Mouse (Mus musculus) right cerebral cortex, postnatal 36 days (tissue): ENCODE measurements around the gene Antxr1.

ENCODE experiments used
- DNase-seq, 2 experiments: peaks; one replicate each; pipeline ENCODE4 v3.0.0; 2022; ENCODE audit warnings: low spot score in 2 of 2, mixed read lengths in 1 of 2

Antxr1 gene

DNA sequence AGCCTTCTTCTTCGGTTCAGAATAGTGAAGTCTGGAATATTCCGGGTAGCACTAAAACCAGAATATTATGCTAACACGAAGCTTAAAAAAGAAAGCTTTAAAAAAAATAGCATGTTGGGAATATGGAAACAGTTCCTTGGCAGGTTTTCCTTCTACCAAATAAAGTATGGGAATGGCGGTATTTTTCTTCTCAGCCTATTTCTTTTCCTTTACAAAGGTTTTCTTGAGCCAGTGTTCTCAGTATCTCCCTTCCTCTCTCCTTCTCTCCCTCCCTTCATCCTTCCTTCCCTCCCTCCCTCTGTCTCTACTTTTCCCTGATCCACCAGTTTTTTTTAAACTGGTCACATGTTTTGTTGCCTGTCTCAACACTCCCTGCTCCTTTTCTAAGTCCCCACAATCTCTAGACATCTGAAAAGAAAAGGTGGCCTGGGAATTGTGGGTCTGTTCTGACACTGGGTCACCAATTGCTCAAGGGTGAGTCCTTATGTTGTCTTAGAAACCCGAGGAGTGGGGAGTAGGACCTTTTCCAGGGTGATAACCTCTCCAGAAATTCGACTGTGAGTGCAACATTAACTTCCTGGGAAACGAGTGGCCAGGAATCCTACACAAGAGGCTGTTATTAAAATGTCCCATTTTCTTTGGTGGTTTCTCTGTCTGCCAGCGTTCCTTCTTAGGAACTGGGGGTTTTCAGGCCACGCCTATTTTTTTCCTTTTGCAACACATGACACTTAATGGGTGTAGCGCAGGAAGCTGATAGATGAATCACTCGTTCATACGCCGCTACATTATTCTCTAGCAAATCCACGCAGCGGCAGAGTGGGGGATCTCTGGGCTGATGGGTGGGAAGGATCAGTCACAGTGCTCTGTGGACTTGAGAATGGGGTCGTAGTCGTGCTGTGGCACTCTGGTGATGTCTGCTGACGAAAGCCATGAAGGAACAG, 42.4 kb downstream of the Antxr1 start:
- DNase-seq, result no peak

DNA sequence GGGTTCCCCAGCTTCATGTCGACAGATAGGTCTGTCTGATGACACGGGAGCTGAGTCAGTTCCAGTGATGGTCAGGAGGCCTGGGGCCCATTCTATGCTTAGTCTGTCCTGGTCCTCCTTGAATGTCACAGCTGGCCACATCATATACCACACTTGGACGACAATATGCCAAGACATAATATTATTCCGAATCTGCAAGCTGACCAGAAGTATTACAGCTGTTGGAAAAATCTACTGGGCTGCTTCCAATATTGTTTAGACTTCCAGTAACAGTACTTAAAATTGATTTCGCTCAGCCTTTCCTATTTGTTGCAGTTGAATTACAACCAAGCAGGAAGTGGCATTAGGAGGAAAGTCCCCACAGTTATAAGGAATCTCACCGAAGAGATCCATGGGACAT, 48.4 kb downstream of the Antxr1 start:
- no peak for DNase-seq

DNA sequence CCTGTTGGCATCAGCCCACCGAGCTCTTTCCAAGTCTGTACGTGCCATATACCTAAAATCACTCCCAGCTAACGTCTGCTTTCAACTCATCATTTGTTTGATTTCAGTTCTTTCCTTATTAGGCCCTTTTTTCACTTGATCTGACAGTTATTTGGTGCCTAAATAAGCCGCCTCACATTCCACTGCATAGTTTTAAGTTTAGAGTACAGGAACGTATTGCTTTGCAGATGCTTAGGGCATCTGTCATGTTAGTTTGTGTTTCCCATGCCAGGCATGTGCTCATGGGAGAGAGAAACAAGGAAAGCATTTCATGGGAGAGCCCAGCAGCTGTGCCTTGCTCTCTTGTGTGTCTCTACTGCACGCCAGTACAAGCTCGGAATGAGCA, 50.3 kb downstream of the Antxr1 start:
- DNase-seq, result no peak

DNA sequence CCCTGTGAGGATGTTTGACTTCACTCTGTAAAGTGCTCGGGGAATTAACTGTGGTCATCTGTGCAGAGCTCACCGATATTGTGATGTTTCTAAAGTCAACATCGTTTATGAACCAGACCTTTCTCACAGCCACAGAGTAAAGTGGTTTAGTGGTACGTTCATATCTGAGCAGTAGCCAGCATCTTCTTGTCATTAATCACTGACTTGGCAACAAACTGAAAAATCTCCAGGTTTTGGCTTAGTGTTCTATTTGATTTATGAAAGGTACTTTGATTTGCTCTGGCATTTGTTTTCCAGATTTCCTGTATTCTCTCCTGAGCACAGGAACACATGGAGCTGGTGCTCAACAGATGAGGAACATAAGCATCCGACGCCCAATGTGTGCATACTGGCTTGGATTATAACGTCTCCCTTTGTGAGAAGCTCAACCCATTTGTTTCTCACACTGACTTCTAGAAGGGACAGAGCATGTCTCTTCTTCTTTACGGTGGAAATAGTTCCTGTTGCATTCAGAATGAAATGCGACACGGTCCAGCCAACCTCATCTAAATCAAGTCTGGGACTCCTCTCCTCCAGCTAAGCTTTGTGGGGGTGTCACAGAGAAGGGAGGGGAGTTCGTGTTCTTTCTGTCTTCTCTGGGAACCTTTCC, 50.8 kb downstream of the Antxr1 start:
- DNase-seq, result no peak

DNA sequence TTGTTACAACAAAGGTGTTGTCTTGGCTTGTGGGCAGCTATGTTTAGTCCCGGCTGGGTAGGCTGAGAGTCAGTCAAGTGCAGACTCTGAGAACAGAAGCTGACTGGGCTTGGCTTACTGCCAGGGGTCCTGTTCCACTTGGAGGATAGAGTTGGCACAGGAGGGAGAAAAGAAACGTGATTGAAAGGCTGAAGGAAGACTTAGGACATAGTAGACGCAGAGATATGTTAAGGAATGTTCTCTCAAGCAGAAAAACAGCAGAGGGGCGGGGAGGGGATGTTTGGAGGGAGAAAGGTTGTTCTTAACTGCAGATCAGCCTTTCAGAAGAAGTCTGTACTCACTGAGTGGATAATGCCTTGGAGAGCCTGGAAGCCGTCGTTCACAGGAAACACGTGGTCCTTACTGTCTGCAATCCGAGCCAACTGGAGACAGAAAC, 53.3 kb downstream of the Antxr1 start:
- DNase-seq, result no peak

DNA sequence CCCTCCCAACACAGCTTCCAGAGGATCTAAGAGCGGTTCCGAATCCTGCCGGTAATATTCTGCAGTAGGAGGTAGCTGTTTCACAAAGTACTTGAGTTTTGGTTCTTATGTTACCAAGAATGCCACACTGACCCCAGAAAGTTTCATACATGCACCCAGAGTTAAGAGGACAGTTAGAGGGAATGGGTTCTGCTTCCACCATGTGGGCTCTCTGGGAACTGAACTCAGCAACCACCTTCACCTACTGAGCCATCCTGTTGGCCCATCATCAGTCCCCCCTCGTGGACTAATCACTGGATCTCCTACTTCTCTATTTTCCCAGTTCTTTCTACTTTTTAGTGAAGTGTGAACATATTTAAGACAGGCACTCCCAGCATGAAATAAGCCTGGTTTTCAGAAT, 53.9 kb downstream of the Antxr1 start:
- DNase-seq, result no peak

DNA sequence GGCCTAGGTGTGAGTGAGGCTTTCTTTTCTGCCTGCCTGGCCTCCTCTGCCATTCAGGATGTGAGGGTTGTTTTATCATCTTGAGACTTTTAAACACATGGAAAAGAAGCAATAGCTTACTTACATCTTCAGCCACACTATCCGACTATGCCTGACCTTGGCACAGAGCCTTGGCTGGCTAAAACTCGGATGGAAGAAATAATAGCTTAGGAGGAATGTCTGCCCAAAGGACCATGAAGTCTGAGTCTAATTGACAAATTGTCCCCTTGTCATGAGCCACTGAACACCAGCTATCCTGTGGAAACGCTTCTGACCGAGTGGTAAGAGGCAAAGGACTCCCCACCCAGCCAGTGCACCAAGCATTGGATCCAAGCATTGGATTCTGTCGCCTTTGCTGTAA, 57.5 kb downstream of the Antxr1 start:
- DNase-seq, result no peak

DNA sequence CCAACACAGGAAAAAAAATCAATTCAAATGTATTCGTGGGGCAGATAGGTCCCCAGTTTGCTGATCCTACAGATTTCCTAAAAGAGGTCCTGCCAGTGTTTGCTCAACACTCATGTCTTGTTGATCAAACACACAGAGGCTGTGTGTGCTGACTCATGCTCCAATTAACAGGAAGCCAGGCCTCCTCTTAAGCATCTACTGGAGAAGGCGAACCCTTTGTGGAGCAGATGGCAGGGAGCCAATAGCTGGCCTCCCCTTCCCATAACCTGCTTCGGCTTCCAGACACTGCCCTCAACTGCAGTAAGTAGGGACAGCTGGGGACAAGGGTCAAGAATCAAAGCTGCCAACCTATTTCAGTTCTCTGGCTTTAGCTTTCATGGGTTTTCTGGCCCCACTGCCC, 58.1 kb downstream of the Antxr1 start:
- DNase-seq, result no peak

DNA sequence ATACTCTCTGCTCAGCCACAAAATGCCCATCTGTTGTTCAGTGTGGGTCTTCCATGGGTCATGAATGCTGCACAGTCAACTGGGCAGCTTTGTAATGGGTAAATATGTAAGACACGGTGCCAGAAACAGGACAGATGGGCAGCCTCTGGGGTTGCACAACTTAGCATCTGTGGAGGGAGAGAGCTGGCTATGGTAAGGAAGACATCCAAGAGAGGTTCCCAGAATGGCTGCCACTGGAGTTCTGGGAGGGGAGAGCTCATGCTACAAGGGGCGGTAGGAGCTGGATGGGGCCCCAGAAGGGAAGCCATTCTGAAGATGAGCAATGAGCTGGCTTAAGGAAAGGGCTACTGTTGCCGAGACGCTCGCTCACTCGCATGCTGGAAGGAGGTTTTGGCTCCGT, 58.7 kb downstream of the Antxr1 start:
- DNase-seq, result no peak

DNA sequence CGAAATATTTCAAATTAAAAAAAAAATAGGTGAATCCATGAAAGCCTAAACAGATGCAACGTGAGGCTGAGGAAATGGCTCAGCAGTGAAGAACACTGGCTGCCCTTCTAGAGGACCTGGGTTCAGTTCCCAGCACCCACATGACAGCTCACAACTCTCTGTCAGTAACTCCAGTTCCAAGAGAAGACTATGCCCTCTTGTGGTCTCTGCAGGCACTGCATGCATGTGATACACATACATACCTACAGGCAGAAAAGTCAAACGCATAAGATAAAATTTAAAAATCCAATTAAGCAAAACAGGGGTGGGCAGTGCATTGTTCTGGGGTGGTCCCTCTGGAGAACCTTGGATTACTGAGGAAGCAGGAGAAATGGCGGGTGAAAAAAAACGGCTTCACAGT, 60.8 kb downstream of the Antxr1 start:
- no peak for DNase-seq

DNA sequence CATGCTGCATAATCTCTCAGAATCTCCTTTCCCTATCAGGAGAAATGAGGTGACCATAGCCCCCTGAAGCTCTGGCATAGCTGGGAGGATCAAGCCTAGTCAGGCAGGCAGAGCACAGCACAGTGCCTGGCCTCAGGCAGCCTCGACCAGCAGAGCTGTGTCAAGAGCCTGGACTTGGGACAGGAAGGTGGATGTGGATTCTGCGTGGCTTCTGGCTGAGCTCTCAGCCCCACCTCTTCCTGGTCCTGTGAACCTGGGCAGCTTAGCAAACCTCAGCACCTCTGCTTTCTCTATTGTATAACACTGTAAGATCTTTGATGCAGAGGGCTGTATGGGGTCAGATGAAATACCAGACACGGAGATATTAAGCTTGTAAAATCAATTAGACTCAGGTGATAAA, 61.8 kb downstream of the Antxr1 start:
- DNase-seq, result no peak

DNA sequence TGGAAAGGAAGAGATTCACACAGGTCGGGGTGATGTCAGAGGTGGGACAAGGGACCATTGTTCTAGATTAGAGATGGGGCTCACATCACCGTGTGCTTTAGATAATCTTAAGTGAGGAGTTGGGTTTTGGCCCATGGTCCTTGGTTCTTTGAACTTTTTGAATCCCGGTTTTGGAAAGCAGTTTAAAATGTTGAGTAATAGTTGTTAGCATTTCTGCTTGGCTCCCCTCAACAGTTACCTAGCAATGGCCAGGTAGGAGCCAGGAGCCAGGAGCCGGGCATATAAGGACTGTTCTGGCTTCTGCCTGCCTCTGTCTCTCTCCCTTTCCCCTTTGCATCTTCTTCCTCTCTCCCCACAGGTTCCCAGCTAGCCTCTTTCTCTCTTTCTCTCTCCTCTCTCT, 62.5 kb downstream of the Antxr1 start:
- DNase-seq, result no peak

DNA sequence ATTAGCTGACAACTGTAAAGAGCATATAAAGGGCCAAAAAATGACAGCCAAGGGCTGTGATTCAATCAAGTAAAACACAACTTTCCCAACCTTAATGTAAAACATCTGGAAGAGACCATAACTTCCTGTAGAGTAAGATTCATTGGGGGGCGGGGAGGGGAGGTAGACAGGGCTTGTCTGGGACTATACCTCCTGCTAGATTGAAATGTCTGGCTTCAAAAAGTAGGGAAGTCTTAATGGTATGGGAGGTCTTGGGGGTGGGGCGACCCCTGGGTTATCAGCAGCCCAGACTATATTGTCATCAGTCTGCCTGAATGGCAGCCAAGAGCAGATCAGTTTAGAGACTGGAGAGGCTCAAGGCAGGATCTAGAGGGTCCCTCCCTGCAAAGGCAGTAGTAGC, 63.4 kb downstream of the Antxr1 start:
- no peak for DNase-seq

DNA sequence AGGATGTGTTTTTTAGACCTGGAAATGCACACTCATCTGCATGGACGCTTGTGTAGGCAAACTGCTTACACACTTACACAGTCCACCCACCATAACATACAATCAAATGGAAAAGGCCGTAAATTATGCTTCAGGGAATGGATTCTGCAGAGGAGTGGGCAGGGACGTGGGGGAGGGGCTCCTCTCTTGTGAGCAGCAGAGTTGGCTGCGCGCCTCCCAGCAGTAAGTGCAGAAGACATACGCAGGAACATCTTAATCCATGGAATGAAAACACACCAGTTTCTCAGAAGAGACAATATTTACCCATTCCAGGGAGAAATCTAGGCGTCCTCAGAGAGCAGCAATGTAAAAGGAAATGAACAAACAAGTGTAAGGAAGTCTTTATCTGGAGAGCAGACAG, 65.2 kb downstream of the Antxr1 start:
- peak; percentile 59 to 66 for DNase-seq

DNA sequence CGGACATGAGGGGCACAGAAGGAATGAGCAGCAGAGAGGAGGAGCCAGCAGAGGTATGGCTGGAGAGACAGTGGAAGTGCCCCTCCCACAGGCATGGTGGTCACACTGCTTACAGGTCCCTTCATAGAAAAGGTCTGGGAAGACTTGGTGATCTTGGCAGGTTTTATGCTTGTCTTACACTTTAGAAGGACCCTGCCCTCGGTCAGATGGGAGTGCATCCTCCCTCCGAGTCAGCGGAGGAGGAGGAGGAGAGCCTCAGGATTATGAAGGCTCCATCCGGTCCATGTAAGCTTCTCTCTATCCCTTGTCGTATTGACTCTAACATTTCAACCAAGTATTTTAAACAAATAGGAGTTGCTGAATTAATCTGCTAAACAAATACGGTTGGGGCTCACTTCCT, 65.7 kb downstream of the Antxr1 start:
- no peak for DNase-seq

DNA sequence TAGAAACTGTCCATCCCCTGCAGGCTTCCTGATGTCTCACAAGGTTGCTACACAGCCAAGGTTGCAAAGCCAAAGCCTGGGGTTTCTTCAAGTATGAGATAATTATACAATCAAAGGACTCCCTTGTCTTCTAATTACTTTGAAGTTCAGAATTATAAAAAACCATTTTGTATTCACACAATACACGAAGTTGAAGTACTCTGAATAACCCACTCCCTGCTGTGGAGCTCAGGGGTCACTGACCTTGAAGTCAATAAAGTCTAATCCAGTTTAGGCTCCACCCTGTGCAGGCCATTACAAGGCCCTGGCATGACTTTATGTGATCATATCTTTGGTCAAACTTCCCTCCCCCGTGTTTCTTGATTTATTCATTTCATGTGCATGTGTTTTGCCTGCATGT, 73.0 kb downstream of the Antxr1 start:
- DNase-seq, result no peak

DNA sequence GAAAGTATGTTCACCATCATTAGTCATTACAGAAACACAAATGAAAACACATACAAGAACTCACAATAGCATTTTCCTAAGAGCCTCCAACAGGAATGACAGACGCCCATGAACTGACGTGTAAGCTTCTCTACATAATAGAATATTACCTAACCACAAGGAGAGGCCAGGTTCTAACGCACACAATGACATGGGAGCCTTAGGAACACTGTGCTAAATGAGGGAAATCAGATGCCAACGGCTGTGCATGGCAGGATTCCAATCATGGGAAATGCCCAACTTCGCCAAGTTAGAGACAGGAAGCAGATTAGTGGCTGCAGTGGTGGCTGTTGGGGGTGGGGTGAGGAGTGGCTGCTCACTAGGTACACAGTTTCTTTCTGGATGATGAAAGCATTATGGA, 76.6 kb downstream of the Antxr1 start:
- no peak for DNase-seq

DNA sequence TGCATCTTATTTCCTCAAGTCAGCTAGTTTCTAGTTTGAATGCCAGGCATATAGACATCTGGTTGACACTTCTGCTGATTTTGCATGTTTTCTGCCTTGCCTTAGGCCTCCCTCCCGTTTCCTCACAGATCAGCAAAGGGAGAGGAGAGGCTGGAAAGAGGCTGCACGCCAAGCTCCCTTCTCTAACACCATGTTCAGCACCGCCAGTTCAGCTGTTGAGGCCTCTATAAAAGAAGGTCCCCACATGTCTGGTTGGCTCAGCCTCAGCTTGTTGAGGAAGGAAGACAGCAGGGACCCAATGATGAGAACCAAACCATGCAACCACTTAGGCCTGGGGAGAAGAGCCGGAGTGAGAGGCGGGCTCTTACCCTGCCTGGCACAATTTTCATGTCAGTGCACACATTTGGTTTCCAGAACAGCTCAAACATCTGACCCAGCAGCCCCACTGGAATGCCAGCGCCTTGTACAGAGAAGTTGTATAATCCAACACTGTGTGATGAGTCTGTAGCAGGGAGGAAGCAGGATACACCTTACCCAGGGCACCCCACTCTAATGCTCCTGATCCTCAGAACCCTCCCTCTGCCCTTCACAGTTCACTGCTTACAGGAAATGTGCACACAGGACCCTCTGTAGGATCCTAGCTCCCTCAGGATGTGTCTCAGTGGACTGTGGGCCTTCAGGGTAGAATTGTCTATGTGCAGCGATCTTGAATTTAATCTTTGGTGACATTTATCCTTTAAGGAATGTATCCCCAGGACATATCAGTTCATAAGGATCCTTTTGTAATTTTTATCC, 77.4 kb downstream of the Antxr1 start:
- DNase-seq, result peak; percentile 44 to 52

DNA sequence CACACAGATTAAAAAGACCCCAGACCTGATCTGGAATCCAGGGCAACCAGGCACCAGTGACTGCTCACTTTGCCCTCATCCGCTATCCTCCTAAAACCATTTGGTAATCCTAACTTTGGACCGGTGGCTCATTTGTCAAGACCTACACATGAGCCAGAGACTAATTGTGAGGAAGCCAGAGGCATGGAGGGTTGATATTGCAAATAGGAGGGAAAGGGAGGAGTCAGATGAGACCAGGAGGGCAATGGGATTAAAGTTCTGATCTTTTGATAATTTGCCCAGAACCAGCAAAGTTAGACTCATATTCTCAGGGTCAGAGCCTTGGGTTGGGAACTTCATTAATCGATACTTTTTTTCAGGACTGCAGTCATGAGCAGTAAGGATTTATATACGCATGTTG, 78.2 kb downstream of the Antxr1 start:
- DNase-seq, result no peak

DNA sequence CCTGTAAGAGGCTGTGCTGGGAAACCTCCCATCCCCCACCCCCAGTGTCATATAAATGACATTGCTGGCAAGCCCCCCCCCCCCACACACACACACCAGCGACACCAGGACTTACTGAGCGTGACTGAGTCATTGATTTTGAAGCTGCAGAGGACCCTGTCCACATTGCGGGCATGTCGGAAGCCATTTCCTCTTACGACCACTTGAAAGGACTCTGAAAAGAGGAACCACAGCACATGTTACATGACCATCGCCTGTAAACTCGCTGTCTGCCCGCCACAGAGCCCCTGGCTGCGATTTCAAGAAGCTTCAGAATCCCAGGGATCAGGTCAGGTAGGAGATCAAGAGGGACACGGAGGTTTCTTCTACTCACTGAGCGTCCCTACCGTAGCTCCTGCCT, 80.0 kb downstream of the Antxr1 start:
- DNase-seq, result no peak

DNA sequence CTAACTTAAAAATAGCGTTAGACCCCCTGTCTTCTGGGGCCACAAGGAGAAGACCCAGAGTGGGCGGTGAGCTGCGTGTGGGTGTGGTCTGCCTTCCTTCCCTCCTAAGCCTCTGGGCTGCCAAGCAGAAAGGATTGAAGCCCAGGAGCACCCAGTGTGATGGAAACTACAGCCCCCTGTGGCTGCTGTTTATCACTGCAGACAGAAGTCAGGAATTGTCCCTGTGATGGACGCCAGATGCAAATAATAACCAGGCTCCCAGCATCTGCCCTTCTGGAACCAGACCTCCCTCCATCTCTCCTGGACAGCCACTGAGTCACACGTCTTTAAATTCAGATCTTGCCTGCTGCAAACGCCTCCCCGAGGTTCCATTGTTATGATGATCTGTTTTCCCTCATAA, 80.9 kb downstream of the Antxr1 start:
- DNase-seq, result no peak

DNA sequence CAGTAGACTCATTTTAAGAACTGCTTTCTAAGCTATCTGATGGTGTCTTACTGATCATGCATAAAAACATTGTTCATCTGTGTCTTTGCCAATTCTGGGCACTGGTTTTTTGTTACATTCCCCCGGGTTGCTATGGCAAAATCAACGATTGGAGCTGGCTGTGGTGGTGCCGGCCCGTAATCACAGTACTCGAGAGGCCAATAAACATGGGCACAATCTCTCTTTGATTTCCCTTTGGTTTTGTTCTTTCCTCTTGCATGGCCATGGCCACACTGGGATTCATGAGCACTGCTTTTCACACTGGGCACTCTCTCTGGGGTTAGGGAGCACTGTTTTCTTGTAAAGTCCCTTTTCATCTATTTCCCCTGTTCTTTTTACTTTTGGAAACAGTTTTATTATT, 83.9 kb downstream of the Antxr1 start:
- DNase-seq, result no peak

DNA sequence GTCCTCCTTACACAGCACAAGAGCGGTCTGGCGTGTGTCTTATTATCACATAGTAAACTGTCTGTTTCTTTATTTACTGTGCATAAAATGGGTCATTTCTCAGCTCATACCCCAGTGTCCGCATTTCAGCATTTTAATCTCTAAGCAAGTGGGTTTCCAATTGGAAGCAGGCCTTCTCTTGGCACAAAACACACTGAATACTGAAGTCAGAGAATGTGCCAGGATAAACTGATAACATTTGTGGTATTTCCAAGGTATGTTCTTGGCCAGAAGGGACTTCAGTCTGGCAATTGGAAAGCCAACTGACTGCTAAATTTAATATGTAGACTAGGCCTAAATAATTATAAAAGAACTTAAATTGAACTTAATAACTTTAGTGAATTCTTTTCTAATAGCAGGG, 84.9 kb downstream of the Antxr1 start:
- no peak for DNase-seq
